Mouse (Mus musculus) brown adipose tissue, adult 24 weeks (tissue): Measurements from ENCODE around the gene L2hgdh. TPM values are rescaled to one million over a fixed set of nuclear protein-coding genes. Genes with fewer than 3 reads are reported as not detected.
"Not testable (repeated sequence)": the region's sequence is repeated elsewhere in the genome, so short reads cannot be mapped to it uniquely, and the experiment has no call there.

Experiments
- H3K27ac ChIP-seq: fragments of 200-500 bp; replicated peaks from 2 replicates; pipeline ENCODE4 v1.5.1; 2012; ENCODE audit warnings: low read depth, mild to moderate bottlenecking, low read length
- H3K4me1 ChIP-seq: fragments of 200-500 bp; 2 replicates; pipeline ENCODE4 v1.6.1; 2012; ENCODE audit warnings: low read length, mixed read lengths; ENCODE audit not compliant: control insufficient read depth, insufficient read depth, insufficient read length
- H3K4me3 ChIP-seq: fragments of 200-500 bp; 2 replicates; pipeline ENCODE4 v1.5.1; 2012; ENCODE audit warnings: low read depth, mild to moderate bottlenecking, low read length, moderate library complexity; ENCODE audit not compliant: insufficient read depth
- polyA plus RNA-seq: library from polyadenylated mRNA; stranded (reverse); fragments of >200 nt; gene quantifications from 2 replicates; pipeline ENCODE4 v1.2.4, GENCODE M21; 2012; ENCODE audit not compliant: missing spikeins, insufficient read depth, insufficient read length

Gene L2hgdh
- polyA plus RNA-seq, 1 experiment: 17.7 TPM

DNA sequence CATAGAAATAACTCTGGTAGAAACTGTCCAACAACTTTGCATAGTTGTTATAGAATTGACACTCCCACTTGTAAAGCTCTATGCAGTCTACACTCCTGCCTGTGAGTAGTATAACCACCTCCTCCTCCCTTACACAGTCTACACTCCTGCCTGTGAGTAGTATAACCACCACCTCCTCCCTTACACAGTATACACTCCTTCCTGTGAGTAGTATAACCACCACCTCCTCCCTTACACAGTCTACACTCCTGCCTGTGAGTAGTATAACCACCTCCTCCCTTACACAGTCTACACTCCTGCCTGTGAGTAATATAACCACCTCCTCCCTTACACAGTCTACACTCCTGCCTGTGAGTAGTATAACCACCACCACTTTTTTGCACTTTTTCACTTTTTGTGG, 70.7 kb downstream of the L2hgdh start:
- H3K4me3 ChIP-seq: not testable (repeated sequence)

DNA sequence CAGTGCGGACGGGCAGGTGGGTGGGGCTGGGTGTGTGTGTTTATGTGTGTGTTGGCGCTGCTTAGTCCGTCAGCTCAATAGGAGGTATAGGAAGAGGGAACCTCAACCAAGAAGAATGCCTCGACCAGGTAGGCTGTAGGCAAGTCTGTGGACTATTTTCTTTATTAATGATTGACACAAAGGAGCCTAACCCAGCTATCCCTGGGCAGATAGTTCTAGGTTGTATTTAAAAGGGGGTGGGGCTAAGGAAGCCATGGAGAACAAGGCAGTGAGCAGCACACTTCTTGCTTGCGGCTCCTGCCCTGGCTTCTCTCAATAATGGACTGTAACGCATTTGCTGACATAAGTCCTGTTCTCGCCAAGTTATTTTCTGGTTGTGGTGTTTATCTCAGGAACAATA, 75.2 kb downstream of the L2hgdh start:
- no peak overlapping the region for H3K27ac ChIP-seq
- peaks cover 5% of the 10 kb centered on the region; the same call in 1 of the 2 replicates for H3K4me1 ChIP-seq
- H3K4me3 ChIP-seq: no peak overlapping the region

More for the DNA sequence above, 70.7 kb downstream of the L2hgdh start:
- H3K4me1 ChIP-seq, H3K27ac ChIP-seq: not testable (repeated sequence)

GRCm38 (mm10) chr12:69645821-69646616, 78.7 kb downstream of the L2hgdh start:
- Histone ChIP-seq H3K27ac (no peak overlapping the region; the same call in 1 of the 2 replicates), H3K4me3 (no peak overlapping the region)

DNA sequence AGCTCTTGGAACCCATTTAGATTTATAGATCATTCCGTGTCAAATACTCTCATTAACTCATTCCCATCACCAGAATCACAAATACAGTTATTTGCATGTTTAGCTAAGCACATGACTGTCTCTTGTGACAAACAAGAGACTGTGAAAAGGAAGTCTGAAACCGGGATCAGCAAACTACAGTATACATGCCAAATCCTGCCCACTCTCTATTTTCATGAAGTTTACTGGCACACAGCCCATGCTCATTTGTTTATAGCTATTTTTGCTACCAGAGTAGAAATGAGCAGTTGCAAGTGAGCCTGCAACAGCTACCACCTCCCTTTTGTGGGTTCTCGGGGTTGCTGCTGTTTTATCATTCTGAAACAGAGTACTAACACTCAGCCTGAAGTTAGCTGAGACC, 79.8 kb downstream of the L2hgdh start:
- Histone ChIP-seq H3K4me1 (peaks cover 5% of the 10 kb centered on the region; the same call in 1 of the 2 replicates), H3K4me3 (no peak overlapping the region), H3K27ac (no peak overlapping the region)

More at GRCm38 (mm10) chr12:69645821-69646616, 78.7 kb downstream of the L2hgdh start:
- H3K4me1 ChIP-seq: peaks cover 5% of the 10 kb centered on the region; the same call in 1 of the 2 replicates

DNA sequence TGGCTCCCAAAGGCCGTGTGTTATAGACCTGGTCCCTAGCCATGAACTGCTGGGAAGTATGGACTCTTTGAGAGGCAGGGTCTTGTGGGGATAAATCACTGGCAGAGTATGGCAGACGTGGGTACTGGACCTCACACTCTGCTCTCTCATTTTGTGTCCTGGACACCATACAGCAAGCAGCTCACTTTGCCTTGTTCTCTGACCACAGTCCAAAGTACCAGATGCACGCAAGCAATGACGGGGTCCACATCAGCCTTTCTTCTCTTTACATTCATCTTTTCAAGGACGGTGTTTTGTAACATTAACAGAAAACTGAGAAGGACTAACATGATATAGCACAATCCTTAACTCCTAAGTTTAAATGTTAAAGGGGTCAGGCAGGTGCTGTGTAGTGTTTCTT, 81.8 kb downstream of the L2hgdh start:
- Histone ChIP-seq H3K4me1 (peaks cover 5% of the 10 kb centered on the region; the same call in 1 of the 2 replicates), H3K27ac (no peak overlapping the region), H3K4me3 (no peak overlapping the region)

Other genes with a start within 250 kb of the L2hgdh start
- 4.1 and 5.2 TPM in 2 replicates for gene Vcpkmt, start 141.8 kb downstream of the L2hgdh start, polyA plus RNA-seq
- 28.8 and 29.5 TPM in 2 replicates for gene Sos2, start 43.0 kb downstream of the L2hgdh start, polyA plus RNA-seq
- gene Atp5s, start 77 bp upstream of the L2hgdh start, polyA plus RNA-seq: 27.5 and 41.6 TPM in 2 replicates
- not detected in 2 replicates for gene Cdkl1, start 66.4 kb upstream of the L2hgdh start, polyA plus RNA-seq
- 0.95 and 2.3 TPM in 2 replicates for gene Atl1, start 167.7 kb upstream of the L2hgdh start, polyA plus RNA-seq
- 12.0 and 12.3 TPM in 2 replicates for gene Map4k5, start 168.3 kb upstream of the L2hgdh start, polyA plus RNA-seq